Mouse (Mus musculus): Measurements from ENCODE around the gene Megf6.

Gene Megf6

DNA sequence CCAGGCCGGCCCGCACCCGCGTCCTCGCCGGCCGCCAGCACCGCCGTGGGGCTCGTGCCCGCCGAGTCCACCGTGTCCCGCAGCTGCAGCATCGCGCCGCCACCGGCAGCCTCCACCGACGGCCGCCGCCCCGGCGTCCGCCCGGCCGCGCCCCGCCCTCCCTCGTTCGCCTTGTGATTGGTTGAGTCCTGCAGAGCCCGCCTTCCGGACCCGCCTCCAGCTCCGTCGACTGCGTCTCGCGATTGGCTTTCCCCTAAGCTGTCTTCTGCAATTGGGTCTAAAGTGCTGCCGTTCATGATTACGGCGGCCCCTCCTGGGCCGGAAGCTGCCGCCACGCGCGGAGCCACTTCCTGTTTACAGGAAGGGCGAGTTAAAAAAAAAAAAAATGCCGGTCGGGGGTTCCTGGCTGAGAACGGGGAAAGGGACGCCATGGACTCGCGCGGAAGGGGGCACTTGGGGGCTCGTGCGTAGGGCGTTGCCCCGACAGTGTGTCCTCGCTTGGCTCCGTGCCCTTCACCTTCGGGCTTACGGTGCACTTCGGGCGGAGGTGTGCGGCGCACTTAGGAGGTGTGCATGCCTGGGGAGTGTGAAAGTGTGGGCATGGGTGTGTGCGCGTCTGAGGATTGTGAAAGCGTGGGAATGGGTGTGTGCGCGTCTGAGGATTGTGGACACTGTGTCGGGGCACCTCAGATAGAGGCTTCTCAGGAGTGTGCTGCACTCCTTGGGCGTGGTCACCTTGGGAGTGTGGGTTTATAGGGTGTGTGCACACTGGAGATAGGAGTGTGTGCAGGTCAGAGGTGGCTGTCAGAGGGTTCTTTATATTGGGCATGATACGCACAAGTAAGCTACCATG, 9.8 kb upstream of the Megf6 start, which contains the start of gene Tprgl:
Tprgl (minus strand) TSS at position 129 of the 853 bp plus-strand sequence.
- peak; percentile 94 to 95 for DNase-seq

DNA sequence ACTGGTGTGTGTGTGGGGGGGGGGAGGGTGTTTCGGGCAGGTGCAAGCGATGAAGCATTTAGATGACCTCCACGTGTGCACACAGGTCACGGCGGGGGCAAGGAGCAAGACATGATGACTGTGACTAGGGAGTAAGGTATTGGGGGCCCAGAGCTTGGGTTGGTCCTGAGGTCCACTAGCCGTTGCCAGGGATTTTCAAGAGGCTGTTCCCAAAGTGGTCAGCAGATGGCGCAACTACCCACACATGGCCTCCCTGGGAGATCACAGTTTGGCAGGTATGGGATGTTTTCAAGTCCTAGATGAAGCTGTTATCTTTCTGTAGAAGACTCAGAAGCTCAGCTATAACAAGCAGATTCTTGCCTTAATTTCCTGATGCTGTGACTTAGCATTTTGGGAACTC, 7.2 kb upstream of the Megf6 start:
- DNase-seq: no peak

DNA sequence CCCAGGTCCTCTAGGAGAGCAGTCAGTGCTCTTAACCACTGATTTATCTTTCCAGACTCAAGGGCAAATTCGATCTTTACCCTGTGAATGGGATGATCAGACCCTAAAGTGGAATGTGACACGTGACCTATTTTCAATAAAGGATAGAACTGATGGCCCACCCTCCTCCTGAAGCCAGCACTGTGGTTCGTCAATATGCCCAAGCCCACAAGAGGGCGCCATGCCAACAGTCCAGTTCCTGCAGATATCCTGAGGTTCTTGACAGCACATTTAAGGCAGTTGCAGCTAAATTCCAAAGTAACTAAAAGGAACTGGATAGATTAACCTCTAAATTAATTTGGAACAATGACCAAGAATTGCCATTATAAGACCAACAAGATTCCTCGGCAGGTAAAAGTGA, 3.5 kb upstream of the Megf6 start:
- no peak for DNase-seq

DNA sequence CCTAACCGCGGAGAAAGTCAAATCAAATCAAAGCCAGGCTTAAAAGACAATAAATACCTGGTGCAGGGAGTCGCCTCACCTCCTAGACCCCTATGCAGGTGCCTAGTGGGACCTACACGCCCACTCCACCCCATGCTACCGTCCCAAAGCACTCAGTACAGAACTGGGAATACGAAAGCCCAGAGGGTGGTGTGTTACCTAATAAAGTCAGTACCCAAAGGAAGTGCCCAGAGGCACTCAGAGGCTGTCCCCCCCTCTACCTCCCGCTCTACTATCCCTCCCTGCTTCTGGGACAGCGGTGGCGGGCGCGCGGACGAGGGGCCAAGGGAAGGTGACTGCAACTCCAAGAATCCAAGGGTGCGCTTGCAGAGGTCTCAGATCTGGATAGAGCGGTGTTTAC, 509 bp upstream of the Megf6 start:
- DNase-seq: no peak

DNA sequence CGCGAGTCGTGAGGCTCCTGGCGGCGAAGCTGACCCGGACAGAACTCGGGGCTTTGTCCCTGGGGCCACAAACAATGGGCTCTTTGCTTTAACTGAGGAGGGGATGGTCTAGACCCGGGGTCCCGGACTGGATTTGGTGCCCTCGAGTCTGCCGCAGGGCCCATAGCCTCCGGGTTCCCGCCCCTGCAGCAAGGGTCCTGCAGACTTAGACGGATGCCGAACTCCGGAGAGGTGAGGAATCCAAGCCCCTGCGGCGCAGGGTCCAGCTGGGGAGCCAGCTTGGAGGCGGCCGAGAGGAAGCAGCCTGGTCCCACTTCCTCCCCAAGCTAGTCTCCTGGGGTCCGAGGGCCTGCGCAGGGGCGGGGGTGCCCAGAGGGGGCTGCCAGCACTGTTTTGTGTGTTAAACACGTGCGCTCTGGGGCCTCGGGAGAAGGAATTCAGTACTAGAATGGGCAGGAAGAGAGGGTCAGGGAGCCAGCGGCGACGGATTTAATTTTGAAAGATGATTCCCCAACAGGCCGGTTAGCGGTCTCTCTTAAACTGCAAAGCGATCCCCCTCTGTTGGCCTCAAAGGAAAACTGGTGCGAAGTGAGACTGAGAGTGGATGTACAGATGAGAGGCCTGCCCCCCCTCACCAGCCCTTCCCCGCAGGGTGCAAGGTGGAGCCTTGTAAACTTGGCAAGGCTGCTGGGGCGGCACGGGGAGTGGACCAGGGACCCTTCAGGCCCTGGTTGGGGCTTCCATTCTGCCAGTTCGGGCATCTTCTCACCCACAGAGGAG, 811 bp downstream of the Megf6 start:
- no peak for DNase-seq

DNA sequence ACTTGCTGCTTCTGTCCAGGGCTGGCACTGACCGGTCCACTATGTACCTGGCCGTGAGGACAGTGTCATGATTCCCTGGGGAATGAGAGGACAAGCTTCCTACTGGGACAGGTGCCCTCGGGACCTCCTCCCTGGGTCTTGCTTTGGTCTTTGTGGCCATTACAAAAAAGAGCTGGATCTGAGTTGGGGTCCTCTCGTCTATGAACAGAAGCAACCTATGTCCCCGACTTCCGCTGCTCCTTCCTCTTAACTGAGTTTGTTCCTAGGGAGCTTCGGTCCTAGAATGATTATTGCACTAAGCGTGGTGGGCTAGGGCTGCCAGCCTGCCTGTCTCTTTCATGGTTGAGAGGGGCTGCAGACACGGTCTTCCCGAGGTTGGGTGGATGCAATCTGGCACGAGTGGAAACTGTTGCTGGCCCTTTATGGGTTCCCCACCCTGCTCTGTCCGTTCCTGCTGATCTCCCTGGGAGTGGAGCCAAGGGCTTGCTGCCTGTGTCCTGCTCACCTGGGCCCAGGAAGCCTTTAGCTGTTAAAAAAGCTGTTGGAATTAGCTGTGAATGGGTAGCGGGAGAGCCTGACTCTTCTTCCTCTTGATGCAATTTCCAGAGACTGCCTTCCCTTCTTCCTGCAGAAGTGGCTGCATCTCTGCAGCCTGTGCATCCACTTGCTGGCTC, 1.5 kb downstream of the Megf6 start:
- DNase-seq: no peak

DNA sequence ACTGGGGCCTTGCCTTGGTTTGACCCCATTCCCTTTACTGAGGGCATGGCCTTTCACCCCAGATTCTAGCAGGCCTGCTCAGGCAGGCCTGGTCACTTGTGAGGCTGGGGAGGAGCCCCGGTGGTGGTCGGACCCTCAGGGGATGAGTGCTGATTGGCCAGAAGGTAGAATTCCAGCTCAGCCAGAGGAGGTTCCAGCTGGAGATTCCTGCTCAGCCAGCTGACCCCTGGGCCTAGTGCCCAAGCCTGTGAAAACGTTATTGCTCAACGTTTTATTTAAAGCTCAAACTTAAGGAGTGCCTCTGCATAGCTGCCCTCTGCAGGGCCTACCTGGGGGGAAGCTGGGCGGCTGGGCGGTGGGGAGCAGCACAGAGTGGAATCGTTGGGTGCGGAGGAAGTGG, 6.7 kb downstream of the Megf6 start:
- DNase-seq: no peak

DNA sequence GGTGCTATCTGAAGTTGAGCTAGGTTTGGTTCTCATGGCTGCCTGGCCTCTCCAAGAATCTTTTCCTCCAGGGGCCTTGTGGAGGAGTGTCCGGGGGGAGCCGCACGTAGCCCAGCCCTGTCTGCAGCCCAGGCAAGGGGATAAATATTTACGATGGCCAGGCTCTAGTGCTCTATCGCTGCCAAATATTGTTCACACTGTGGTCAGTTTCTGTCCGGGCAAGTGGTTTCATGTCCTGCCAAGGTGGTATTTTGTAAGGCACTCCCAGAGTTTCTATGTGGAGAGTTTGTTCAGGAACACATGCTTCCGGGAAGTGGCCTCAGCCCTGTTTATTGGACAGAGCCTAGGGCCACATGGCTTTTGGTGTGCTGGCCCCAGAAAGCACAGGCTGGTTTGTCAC, 10.5 kb downstream of the Megf6 start:
- no peak for DNase-seq

DNA sequence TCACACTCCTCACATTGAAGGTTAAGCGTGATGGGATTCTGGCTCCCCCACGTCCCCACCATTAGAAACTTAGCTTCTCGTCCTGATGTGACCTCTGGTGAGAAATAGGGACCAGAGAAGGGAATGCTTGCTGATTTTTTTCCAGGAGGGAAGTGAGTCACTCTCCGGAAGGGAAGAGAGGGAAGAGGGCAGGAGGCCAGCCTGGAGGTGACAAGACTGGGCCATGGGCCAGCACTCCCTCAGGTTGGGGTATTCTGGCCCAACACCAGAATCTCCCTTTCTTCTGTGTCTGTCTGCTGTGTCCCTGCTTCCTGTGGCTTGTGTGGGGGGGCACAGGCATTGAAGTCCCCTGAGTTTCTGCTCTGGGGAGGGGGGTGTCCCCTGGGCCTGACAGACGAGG, 13.0 kb downstream of the Megf6 start:
- no peak for DNase-seq

DNA sequence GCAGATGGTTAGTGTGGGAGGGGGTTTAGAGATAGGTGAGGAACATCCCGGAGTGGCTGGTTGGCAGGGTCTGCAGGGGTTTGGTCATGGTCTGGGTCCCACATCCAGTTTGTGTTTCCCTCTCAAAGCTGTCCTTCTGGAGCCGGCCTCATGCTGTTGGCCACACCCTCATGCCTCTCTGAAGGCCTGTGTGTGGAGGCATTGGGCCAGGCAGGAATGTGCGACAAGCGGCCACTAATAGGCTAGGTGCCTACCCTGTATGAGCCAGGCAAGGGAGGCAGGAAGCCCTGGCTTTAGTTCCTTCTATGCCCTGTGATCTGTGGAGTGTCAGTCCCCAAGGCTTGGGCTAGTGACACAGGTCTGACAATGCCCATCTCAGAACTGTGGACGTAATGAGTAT, 14.5 kb downstream of the Megf6 start:
- DNase-seq: no peak

DNA sequence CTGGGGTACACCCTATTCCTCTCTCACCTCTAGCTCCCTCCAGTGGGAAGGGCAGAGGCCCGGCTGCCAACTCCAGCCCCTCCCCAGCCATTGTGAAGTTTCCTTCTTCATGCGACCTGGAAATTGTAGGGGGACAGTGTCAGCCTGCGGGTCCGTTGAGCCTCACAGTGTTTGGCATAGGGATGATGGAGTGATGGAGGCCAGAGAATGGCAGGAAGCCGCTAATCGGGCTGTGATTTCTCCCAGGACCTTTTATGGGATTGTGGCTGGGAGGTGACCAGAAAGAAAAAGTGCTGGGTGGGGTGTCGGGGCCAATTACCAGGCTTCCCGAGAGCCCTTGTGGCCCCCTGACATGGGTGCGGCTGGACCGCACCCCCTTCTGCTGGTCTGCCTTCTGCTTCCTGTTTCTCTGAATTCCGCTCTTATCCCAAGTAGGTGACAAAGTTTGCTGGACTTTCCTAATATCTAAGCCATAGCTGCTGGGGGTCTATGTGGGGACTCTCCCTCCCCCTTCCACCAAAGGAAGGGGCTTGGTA, 15.5 kb downstream of the Megf6 start:
- DNase-seq: no peak

DNA sequence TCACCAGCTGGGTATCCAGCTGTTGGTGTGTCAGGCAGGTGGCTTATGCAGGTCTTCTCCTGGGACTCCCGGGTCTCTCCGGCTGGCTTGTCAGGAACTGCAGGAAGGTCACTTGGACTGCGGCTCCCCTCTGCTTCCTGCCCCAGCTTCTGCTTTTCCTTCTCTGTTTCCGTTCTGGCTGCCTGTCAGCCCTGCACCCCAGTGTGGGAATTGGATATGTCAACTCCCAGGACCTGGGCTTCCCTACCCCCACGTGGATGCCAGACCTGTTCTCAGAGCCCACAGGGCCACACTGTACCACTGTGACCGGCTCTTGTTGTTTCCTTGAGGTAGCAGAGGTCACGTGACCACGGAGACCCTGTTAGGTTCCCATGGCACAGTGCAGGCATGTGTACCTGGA, 18.4 kb downstream of the Megf6 start:
- DNase-seq: no peak

DNA sequence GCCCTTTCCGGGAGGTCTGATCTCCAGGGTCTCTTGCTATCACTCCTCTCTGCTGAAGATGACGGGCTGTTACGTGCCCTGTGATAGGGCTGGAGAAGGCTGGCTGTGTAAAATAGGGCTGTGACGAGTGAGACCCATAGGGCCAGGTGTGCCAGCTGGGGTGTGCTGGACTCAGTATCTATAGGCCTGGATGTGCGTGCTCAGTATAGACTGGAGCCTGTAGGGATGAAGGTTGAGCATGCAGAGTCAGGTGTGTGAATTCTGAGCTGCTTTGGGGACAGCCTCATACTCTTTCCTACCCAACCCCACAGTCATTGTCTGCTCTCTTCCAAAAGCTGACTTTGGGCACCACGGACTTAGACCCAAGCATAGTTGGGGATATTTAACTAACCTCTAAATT, 27.4 kb downstream of the Megf6 start:
- DNase-seq: no peak

DNA sequence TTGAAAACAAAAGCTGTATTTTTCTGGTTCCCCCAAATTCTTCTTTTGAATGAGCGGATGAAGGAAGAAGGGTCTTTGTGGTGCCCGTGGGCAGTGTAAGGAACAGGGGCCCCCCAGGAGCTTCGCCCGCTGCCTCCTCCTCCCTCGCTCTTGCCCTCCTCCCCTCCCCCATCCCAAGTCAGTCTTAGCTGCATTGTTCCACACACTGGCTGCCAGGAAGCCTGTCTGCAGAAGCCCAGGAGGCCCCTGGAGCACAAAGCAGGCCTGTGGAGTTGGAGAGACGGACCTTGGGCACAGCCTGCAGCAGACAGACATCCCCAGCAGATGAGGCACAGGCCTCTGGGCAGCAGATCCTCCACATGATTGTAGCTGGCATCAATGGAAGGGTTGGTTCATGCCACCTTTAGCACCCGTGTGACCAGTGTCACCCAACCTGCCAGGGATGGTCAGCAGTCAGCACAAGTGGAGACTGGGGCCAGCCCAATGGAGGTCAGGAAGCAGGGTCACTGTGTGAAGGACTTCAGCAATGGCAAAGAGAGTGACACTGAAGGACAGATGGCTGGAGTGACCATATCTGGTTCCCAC, 27.9 kb downstream of the Megf6 start:
- no peak for DNase-seq

DNA sequence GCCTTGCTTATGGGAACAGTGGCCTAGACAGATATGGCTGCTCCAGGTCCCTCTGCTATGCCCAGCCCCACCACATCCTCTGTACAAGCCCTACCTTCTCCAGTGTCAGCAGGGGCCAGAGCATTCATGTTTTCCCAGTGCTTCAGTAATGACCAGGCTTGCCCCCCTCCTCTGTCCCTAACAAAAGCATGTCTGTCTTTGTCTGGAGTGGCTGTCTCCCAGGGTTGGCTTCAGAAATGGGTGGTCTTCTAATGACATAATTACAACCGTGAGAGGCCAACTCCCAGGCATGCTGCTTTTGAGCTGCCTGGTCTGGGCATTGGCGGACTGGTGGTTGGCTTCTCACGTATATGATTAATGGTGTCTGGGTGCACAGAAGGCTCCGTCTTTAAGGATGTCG, 31.0 kb downstream of the Megf6 start:
- DNase-seq: no peak

DNA sequence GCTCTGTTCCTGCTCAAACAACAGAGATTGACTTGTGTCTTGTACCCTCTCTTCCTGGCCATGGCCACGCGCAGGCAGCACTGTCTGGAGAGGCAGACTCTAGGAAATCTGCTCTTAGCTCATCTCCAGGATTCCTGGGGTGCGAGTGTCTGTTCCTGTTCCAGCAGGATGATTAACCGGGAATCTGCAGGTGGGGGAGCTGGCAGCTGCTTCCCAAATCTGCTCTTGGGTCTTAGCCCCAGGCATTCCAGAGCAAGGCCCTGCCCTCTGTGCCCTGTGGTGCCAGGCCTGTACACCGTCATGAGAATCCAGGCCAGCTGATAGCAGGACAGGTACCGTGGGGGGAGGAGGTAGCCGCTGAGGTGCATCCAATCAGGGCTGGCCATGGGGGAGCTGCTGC, 34.0 kb downstream of the Megf6 start:
- DNase-seq: no peak

DNA sequence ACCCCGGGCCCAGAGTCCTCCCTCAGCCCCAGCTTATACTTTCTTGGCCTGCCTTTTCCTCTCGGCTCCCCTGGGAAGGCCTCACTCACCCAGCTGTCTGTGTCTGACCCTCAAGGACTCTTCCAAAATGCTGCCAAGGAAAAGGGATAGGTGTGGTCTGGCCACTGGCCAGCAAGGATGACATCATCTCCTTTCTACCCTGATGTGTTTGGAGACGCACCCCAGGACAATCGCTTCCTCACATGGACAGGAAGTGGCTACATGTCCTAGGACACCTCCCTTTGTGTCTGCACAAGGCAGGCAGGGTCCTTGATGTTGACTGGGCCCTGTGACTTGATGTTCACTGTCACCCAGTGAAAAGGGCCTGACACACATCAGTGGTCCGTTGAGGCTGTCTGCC, 34.9 kb downstream of the Megf6 start:
- DNase-seq: no peak

DNA sequence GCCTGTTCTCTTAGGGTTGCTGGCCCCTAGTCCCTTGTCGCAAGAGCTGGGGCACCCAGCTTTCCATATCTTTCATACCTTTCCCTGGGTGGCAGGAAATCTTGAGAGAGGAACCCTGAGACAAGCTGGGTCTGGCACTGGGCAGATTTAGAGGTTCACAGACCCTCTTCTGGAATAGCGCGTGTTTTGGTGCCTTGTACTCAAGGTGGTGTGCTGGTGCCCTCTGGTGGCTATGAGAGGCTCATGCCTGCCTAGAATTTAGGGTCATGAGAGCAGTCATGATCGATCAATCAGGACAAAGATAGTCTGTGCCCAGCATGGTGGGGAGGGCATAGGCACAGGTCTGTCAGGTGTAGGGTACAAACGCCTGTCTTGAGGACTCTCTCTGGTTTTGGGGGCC, 36.7 kb downstream of the Megf6 start:
- DNase-seq: no peak

DNA sequence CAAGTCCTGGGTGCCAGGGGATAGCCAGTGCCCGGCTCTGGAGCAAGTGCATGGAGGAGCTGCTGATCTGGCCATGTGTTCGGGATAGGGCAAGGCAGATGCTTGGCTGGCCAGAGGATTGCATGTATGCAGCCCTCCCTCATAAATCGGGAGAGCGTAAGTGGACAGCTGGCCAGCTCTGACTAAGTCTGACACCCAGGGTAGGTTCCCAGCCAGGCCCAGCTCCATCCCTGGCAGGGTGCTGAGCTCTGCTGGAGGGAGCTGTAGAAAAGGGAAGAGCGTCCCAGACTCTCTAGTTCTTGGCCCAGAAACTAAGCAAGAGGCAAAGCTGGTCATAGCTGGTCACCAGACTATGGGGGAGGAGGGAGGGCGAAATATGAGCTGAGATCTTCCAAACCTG, 38.5 kb downstream of the Megf6 start:
- DNase-seq: no peak

DNA sequence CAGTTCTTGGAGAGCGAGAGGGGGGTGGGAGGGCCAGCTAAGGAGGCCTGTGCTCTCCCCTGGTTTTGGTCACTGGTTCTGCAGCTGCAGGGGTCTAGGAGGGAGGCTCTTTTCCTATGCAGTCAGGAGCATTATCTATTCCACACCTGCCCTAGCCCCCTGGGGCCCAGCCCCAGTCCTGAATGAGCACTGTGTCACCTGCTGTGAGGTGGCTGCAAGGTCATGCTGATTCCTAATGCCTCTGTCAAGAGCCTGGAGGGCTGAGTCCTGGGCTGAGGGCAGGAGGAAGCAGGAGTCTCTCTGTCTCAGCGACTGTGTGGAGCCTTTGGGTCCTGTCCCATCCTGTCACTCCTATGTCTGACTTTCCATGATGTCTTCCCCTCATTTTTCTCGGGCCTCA, 39.3 kb downstream of the Megf6 start:
- DNase-seq: no peak

DNA sequence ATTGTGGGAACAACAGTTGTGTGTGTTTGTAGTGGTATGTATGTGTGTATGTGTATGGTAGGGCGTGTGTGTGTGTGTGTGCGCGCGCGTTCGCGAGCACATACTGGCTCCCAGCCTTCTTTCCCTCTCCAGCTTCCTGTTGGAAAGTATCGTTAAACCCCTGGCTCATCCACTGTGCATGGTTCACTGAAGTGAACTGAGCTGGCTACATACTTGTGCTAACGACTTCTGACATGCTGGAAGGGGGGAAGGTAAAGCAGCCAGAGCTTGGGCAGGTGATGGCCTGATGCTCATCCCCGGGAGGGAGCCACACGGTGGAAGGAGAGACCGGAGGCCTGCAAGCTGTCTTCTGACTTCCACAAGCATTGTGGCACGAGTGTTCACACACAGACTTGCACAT, 40.9 kb downstream of the Megf6 start:
- no peak for DNase-seq

DNA sequence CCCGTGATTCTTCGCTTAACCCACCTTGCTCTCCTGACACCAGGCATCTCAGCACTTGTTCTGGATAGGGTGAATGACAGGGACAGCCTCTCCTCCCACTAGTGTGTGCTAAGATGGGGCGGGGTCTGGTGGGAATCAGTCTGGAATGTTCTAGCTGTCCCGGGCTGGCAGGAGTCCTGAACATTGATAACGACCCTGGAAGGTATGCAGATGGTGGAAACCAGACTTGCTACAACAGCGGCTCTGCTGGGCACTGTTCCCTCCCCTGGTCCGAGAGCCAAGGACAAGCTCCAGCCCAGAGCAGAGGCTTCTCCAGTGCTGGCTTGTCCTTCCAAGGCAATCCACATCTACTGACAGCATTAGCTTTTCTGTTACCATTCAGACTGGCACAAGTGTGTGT, 43.1 kb downstream of the Megf6 start:
- no peak for DNase-seq

DNA sequence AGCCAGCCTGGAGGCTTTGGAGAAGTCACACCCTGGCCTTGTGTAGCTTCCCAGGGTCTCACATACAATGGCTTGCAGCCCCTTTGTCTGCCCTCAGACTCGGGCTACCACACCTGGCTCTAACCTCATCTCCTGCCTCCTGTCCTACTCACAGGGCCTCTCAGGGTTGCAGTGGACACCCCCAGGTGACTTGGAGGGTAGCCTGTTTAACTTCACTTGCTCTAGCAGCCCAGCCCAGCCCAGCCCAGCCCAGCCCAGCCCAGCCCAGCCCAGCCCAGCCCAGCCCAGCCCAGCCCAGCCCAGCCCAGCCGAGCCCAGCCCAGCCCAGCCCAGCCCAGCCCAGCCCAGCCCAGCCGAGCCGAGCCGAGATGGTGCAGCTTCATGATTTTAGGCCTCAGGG, 43.5 kb downstream of the Megf6 start:
- DNase-seq: no peak
